Comparison of ENCODE assay signal across 29 mouse cellular contexts in the genomic region with DNA sequence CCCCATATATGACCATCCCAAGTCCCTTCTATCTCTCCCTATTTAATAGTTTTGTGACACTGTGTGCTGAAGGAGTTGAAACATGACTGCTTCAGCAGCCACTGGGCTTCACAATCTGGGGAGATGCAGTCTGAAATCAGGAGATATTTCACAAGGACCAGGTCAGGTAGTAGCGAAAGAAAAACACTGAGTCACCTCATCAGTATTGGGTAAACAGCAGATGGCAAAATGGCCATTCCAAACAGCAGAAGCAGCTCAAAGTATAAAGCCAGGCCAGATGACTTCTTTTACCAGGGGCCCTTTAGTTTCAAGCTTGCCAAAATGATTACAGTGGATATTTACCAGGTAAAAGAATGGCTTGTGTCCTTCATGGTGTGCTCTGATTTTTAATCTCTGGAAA.
DNase-seq lines count a peak whose midpoint lies in the region; ATAC-seq and TF ChIP-seq lines count a peak whose summit lies in the region.
"Had no signal": no experiment of that assay in that cellular context is flagged by ENCODE, and none has a peak within 500 bp of the region (broad histone marks: within the 10 kb centered on the region; RNA-seq: fewer than 3 reads in every experiment).

No protein-coding gene starts in this region.

- no peaks in the 10 kb centered on the region for H3K79me2 ChIP-seq in liver, adult 2 months (ENCODE audit: control insufficient read depth, insufficient read depth, low read length)

- ATAC-seq in liver, embryonic 11.5 days (replicated peaks; ENCODE audit: low FRiP score), result no peak
- 0 out of 2 replicates have a peak, but pooled peaks have one; percentile 10 for ATAC-seq in liver, embryonic 15.5 days (ENCODE audit: insufficient read depth)
- peak; percentile 63 for ATAC-seq in liver, postnatal 0 days
- ATAC-seq: activated CD4-positive, CD25-positive, alpha-beta regulatory T cell, adult 4 months; CD4-positive, CD25-positive, alpha-beta regulatory T cell, adult 4 months; forebrain, embryonic 14.5 days; forebrain, embryonic 16.5 days; Patski had no signal

- H3K27ac ChIP-seq in liver, adult 2 months (replicated peaks; ENCODE audit: insufficient read depth, low read depth, low read length), result peak overlapping the region; percentile 94
- no peak overlapping the region for H3K27ac ChIP-seq in liver, embryonic 11.5 days (ENCODE audit: low read depth, low read length)
- H3K27ac ChIP-seq in liver, embryonic 15.5 days (replicated peaks), result 0 out of 2 replicates have a peak overlapping the region, but pooled peaks have one; percentile 38
- peak overlapping the region; percentile 82 for H3K27ac ChIP-seq in liver, postnatal 0 days (ENCODE audit: low read depth)
- H3K27ac ChIP-seq: embryonic facial prominence, embryonic 13.5 days; embryonic facial prominence, embryonic 15.5 days; forebrain, embryonic 10.5 days; forebrain, embryonic 12.5 days had no signal

- H3K36me3 ChIP-seq in liver, adult 2 months (ENCODE audit: control insufficient read depth, insufficient read depth, low read length), result no peaks in the 10 kb centered on the region
- H3K36me3 ChIP-seq in liver, embryonic 11.5 days (ENCODE audit: control insufficient read depth, insufficient read depth, low read length), result no peaks in the 10 kb centered on the region
- no peaks in the 10 kb centered on the region for H3K36me3 ChIP-seq in liver, embryonic 15.5 days (replicated peaks)
- no peaks in the 10 kb centered on the region for H3K36me3 ChIP-seq in liver, postnatal 0 days (replicated peaks; ENCODE audit: insufficient read depth, low read length)
- H3K36me3 ChIP-seq: embryonic facial prominence, embryonic 13.5 days; embryonic facial prominence, embryonic 15.5 days; forebrain, embryonic 10.5 days; forebrain, embryonic 12.5 days; G1E had no signal

- no peak for TF ChIP-seq EP300 in liver, postnatal 0 days (IDR thresholded peaks at IDR 0.05; ENCODE audit: low read depth)

- no peak for TF ChIP-seq POLR2A in liver, adult 2 months (IDR thresholded peaks at IDR 0.05; ENCODE audit: extremely low read depth, insufficient read depth, low read length)

- no peak for TF ChIP-seq CTCF in liver, adult 2 months (IDR thresholded peaks at IDR 0.05; ENCODE audit: low read depth, low read length)
- TF ChIP-seq CTCF in liver, postnatal 0 days (IDR thresholded peaks at IDR 0.05; ENCODE audit: low read depth), result no peak

- no peaks in the 10 kb centered on the region for H3K9me3 ChIP-seq in liver, embryonic 11.5 days (ENCODE audit: control insufficient read depth, low read length)
- no peaks in the 10 kb centered on the region for H3K9me3 ChIP-seq in liver, embryonic 15.5 days (replicated peaks)
- no peaks in the 10 kb centered on the region for H3K9me3 ChIP-seq in liver, postnatal 0 days (ENCODE audit: low read length)
- H3K9me3 ChIP-seq: embryonic facial prominence, embryonic 13.5 days; embryonic facial prominence, embryonic 15.5 days; forebrain, embryonic 10.5 days; forebrain, embryonic 12.5 days had no signal

- peak; percentile 89 for DNase-seq in liver, adult 2 months (ENCODE audit: extremely low read depth, low read depth, low spot score)
- DNase-seq in liver, embryonic 11.5 days (ENCODE audit: low spot score), result no peak
- DNase-seq in liver, postnatal 0 days, result peak; percentile 15
- no peak for DNase-seq in thymus, postnatal 36 days
- DNase-seq in kidney, adult 11 months, result no peak
- DNase-seq: adrenal gland, adult 2 months; adrenal gland, postnatal 10 days; adrenal gland, postnatal 25 days; B cell, adult 2 months; cerebellum, adult 11 months; cerebellum, adult 18-20 months; cerebellum, adult 8-10 months; cerebellum, adult 9-11 months; cerebellum, postnatal 14 days; cerebellum, postnatal 36 days; embryo, embryonic 11 days had no signal

- H3K27me3 ChIP-seq in liver, adult 2 months (ENCODE audit: control insufficient read depth, insufficient read depth, low read length), result no peaks in the 10 kb centered on the region
- H3K27me3 ChIP-seq in liver, embryonic 11.5 days (replicated peaks; ENCODE audit: control insufficient read depth, insufficient read depth, low read length), result no peaks in the 10 kb centered on the region
- H3K27me3 ChIP-seq in liver, embryonic 15.5 days, result no peaks in the 10 kb centered on the region
- no peaks in the 10 kb centered on the region for H3K27me3 ChIP-seq in liver, postnatal 0 days (ENCODE audit: insufficient read depth, low read length)
- H3K27me3 ChIP-seq: CH12.LX; embryonic facial prominence, embryonic 13.5 days; embryonic facial prominence, embryonic 15.5 days; Patski had no signal

- H3K4me3 ChIP-seq in liver, adult 2 months (ENCODE audit: insufficient read depth, low read depth, low read length), result no peak overlapping the region
- no peak overlapping the region for H3K4me3 ChIP-seq in liver, embryonic 11.5 days (ENCODE audit: low read depth, low read length)
- H3K4me3 ChIP-seq in liver, embryonic 15.5 days (replicated peaks), result no peak overlapping the region
- no peak overlapping the region for H3K4me3 ChIP-seq in liver, postnatal 0 days (ENCODE audit: low read depth, low read length)
- H3K4me3 ChIP-seq: embryonic facial prominence, embryonic 13.5 days; embryonic facial prominence, embryonic 15.5 days; erythroblast, embryonic 14.5 days; forebrain, embryonic 10.5 days; forebrain, embryonic 12.5 days had no signal

- peak overlapping the region; percentile 64; the same call in 1 of the 2 replicates for H3K9ac ChIP-seq in liver, adult 2 months (ENCODE audit: low read depth, low read length)
- no peak overlapping the region for H3K9ac ChIP-seq in liver, embryonic 11.5 days (ENCODE audit: low read depth, low read length)
- no peak overlapping the region for H3K9ac ChIP-seq in liver, embryonic 15.5 days
- no peak overlapping the region for H3K9ac ChIP-seq in liver, postnatal 0 days (replicated peaks)
- H3K9ac ChIP-seq: embryonic facial prominence, embryonic 13.5 days; embryonic facial prominence, embryonic 15.5 days; forebrain, embryonic 12.5 days had no signal

- 32% methylated on average over 1 of the region's 1 CpGs for WGBS in liver, adult 2 months
- 69% methylated on average over 1 of the region's 1 CpGs for WGBS in liver, embryonic 11.5 days
- WGBS in liver, embryonic 15.5 days (ENCODE audit: insufficient replicate concordance), result 56% methylated on average over 1 of the region's 1 CpGs
- WGBS in liver, postnatal 0 days (ENCODE audit: insufficient replicate concordance), result 39% methylated on average over 1 of the region's 1 CpGs

- no peak overlapping the region for H3K4me2 ChIP-seq in liver, embryonic 11.5 days
- no peak overlapping the region for H3K4me2 ChIP-seq in liver, embryonic 15.5 days
- no peak overlapping the region for H3K4me2 ChIP-seq in liver, postnatal 0 days (ENCODE audit: low read depth, low read length)
- H3K4me2 ChIP-seq: embryonic facial prominence, embryonic 13.5 days; embryonic facial prominence, embryonic 15.5 days; forebrain, embryonic 12.5 days had no signal

- peaks cover 36% of the 10 kb centered on the region for H3K4me1 ChIP-seq in liver, adult 2 months (ENCODE audit: control insufficient read depth, insufficient read depth, low read length)
- H3K4me1 ChIP-seq in liver, embryonic 11.5 days (replicated peaks; ENCODE audit: control insufficient read depth, insufficient read depth, low read length), result no peaks in the 10 kb centered on the region; the same call in 1 of the 2 replicates
- 0 out of 2 replicates have a peak, but pooled peaks cover 3% of the 10 kb centered on the region for H3K4me1 ChIP-seq in liver, embryonic 15.5 days (replicated peaks)
- H3K4me1 ChIP-seq in liver, postnatal 0 days (ENCODE audit: insufficient read depth), result peaks cover 7% of the 10 kb centered on the region; the same call in 1 of the 2 replicates
- H3K4me1 ChIP-seq: embryonic facial prominence, embryonic 15.5 days had no signal

Comparison
In these comparisons a context has a peak if more than half of its experiments do, and no peak if none do; other contexts are left out.
1. DNase-seq: peak in liver, adult 2 months (single experiment) and liver, postnatal 0 days (single experiment); none in liver, embryonic 11.5 days (single experiment), thymus, postnatal 36 days (0 of 2) and kidney, adult 11 months (single experiment).